8 mouse cellular contexts compared by ENCODE assay signal in the genomic region with DNA sequence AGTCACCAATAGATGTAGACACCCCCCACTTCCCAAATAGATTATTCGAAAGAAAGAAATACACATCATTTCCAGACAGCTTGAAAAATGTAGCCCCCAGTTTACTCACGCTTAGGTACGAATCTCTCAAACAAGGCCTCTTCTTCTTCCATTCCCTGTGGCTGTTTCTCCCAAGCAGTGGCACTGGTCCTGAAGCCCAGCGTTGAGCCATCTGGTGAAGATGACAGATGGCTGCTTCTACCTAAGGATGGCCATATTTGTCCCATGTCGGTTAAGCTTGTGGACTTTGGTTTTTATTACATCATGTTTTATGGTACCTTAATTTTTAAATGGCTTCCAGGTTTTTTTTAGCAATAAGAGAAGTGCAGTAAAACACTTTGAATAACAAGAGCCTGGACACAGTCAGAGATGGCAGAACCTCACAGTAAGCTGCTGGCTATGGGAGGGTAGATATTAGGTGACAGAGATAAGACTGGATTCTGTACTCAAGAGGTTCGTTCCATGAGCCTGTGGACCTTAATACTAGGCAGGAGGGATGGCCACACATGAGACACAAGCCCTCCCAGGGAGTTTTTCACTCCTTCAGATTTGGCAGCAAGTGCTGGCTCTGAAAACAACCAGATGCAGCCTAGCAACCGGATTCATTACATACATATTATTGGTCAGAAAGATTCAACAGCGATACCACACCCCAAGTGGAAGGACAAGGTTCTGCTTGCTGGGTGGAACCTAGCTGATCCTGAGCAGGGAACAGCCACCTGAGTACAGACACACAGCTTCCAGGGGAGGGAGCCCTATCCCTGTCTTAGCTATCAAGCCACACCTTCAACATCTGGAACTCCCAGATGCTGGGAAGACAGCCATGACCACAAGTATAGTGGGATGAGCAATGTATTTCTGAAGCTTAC. TPM values are rescaled to one million over a fixed set of nuclear protein-coding genes. Genes with fewer than 3 reads are reported as not detected.
DNase-seq lines count a peak whose midpoint lies in the region; ATAC-seq and TF ChIP-seq lines count a peak whose summit lies in the region.

No protein-coding gene starts in this region.

- intact Hi-C loops in left cerebral cortex, adult 2 months (cut with DNase I) = no loop called here

- H3K27ac ChIP-seq in left cerebral cortex, adult 2 months = no peak overlapping the region; the same call in 1 of the 2 replicates

- peak; percentile 10 to 14 for DNase-seq in left cerebral cortex, adult 2 months (ENCODE audit: extremely low spot score in 1 of 2, low spot score in 2 of 2)
- DNase-seq in left cerebral cortex, adult 11 months (ENCODE audit: low spot score) = no peak
- peak; percentile 24 to 31 for DNase-seq in cerebellum, adult 18-20 months
- DNase-seq in kidney, adult 9 months = peak; percentile 62
- DNase-seq in lung, postnatal 14 days = peak; percentile 10
- no peak for DNase-seq in spleen, postnatal 10 days (ENCODE audit: low spot score in 2 of 2)

- no peak for ATAC-seq in CD4-positive, CD25-positive, alpha-beta regulatory T cell, adult 4 months
- no peak for ATAC-seq in erythroid progenitor cell, adult 5-6 weeks (replicated peaks; ENCODE audit: low FRiP score, poor library complexity, severe bottlenecking)

- H3K4me3 ChIP-seq in left cerebral cortex, adult 2 months = no peak overlapping the region

- TF ChIP-seq CTCF in left cerebral cortex, adult 2 months (IDR thresholded peaks at IDR 0.05) = peak; percentile 38

RNA-seq across cellular contexts. Expression of a gene that starts 59.4 kb away (rescaled TPM):
- total RNA-seq in left cerebral cortex, adult 2 months (2021) = not detected
- polyA plus RNA-seq in CD4-positive, CD25-positive, alpha-beta regulatory T cell, adult 4 months (2017; shearing (Covaris generic)) = not detected
- not detected in 2 replicates for total RNA-seq in erythroid progenitor cell, adult 5-6 weeks (2015; ENCODE audit: low replicate concordance)
- not detected in 2 replicates for total RNA-seq in erythroid progenitor cell, adult 5-6 weeks (2017; ENCODE audit: low replicate concordance)

Comparison
In these comparisons a context has a peak if more than half of its experiments do, and no peak if none do; other contexts are left out.
1. DNase-seq: peak in left cerebral cortex, adult 2 months (2 of 2), cerebellum, adult 18-20 months (2 of 2), kidney, adult 9 months (single experiment) and lung, postnatal 14 days (single experiment); none in left cerebral cortex, adult 11 months (single experiment) and spleen, postnatal 10 days (0 of 2).